Mouse (Mus musculus): ENCODE measurements around the gene Kif18b. TPM values are rescaled to one million over a fixed set of nuclear protein-coding genes. Genes with fewer than 3 reads are reported as not detected.
A peak's percentile ranks its signal among the peaks of the same experiment; 100 is the strongest.

Gene Kif18b
- polyA plus RNA-seq, 1 experiment from 2014 or later: 10.0 TPM

GRCm38 (mm10) chr11:102918077-102918476, 6.8 kb downstream of the Kif18b start:
- Histone ChIP-seq H3K27ac (ENCODE audit: low read length) (no peak overlapping the region), H3K9me3 (ENCODE audit: control insufficient read depth, low read depth, low read length) (no peaks in the 10 kb centered on the region), H3K4me2 (replicated peaks; ENCODE audit: low read depth, low read length) (no peak overlapping the region), H3K9ac (replicated peaks; ENCODE audit: low read depth, low read length) (no peak overlapping the region), H3K4me1 (ENCODE audit: control insufficient read depth, insufficient read depth, low read length) (peaks cover 9% of the 10 kb centered on the region; the same call in 1 of the 2 replicates), H3K4me3 (ENCODE audit: low read depth, low read length) (no peak overlapping the region), H3K36me3 (ENCODE audit: control insufficient read depth, insufficient read depth, low read length) (peaks cover 26% of the 10 kb centered on the region), H3K27me3 (ENCODE audit: control insufficient read depth, insufficient read depth, low read length) (no peaks in the 10 kb centered on the region)
- ATAC-seq (ENCODE audit: insufficient number of reproducible peaks, insufficient read depth, low FRiP score, low read depth): no peak
- WGBS: 90% methylated on average over 4 of the region's 4 CpGs

DNA sequence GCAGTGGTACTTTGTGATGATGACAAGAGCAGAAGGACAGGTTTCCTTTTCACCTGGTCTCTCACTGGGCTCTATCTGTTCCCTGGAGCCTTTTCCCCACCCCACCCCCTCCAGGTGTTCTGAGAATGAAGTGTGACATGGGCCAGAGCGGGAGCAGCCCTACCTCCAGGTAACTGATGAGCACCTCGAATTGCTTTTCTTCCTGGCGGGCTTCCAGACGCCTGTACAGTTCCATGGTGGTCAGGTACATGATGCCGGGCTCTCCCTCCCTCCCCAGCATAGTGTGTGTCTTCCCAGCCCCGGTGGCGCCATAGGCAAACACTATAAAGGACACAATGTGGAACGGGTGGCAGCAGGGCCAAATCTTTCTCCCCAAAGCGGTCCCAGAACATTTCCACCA, 9.5 kb downstream of the Kif18b start:
- no peaks in the 10 kb centered on the region for H3K4me1 ChIP-seq (ENCODE audit: control insufficient read depth, insufficient read depth, low read length)
- no peak for ATAC-seq (ENCODE audit: insufficient number of reproducible peaks, insufficient read depth, low FRiP score, low read depth)
- WGBS: 90% methylated on average over 9 of the region's 9 CpGs
- no peak overlapping the region for H3K27ac ChIP-seq (ENCODE audit: low read length)
- no peak overlapping the region for H3K9ac ChIP-seq (replicated peaks; ENCODE audit: low read depth, low read length)
- no peak overlapping the region for H3K4me3 ChIP-seq (ENCODE audit: low read depth, low read length)
- H3K27me3 ChIP-seq (ENCODE audit: control insufficient read depth, insufficient read depth, low read length): no peaks in the 10 kb centered on the region
- peaks cover 42% of the 10 kb centered on the region for H3K36me3 ChIP-seq (ENCODE audit: control insufficient read depth, insufficient read depth, low read length)
- H3K9me3 ChIP-seq (ENCODE audit: control insufficient read depth, low read depth, low read length): no peaks in the 10 kb centered on the region
- no peak overlapping the region for H3K4me2 ChIP-seq (replicated peaks; ENCODE audit: low read depth, low read length)

GRCm38 (mm10) chr11:102911376-102911775, 13.5 kb downstream of the Kif18b start:
- no peak overlapping the region for H3K4me2 ChIP-seq (replicated peaks; ENCODE audit: low read depth, low read length)
- H3K4me3 ChIP-seq (ENCODE audit: low read depth, low read length): no peak overlapping the region
- no peak for ATAC-seq (ENCODE audit: insufficient number of reproducible peaks, insufficient read depth, low FRiP score, low read depth)
- no peak overlapping the region for H3K27ac ChIP-seq (ENCODE audit: low read length)
- no peaks in the 10 kb centered on the region for H3K9me3 ChIP-seq (ENCODE audit: control insufficient read depth, low read depth, low read length)
- WGBS: 79% methylated on average over 7 of the region's 7 CpGs
- H3K4me1 ChIP-seq (ENCODE audit: control insufficient read depth, insufficient read depth, low read length): no peaks in the 10 kb centered on the region
- peaks cover 81% of the 10 kb centered on the region for H3K36me3 ChIP-seq (ENCODE audit: control insufficient read depth, insufficient read depth, low read length)
- no peak overlapping the region for H3K9ac ChIP-seq (replicated peaks; ENCODE audit: low read depth, low read length)
- no peaks in the 10 kb centered on the region for H3K27me3 ChIP-seq (ENCODE audit: control insufficient read depth, insufficient read depth, low read length)

- Histone ChIP-seq H3K27ac (ENCODE audit: low read length) (no peak overlapping the region), H3K9ac (replicated peaks; ENCODE audit: low read depth, low read length) (no peak overlapping the region), H3K4me3 (ENCODE audit: low read depth, low read length) (no peak overlapping the region), H3K36me3 (ENCODE audit: control insufficient read depth, insufficient read depth, low read length) (peaks cover 31% of the 10 kb centered on the region), H3K4me2 (replicated peaks; ENCODE audit: low read depth, low read length) (no peak overlapping the region), H3K4me1 (ENCODE audit: control insufficient read depth, insufficient read depth, low read length) (no peaks in the 10 kb centered on the region), H3K27me3 (ENCODE audit: control insufficient read depth, insufficient read depth, low read length) (no peaks in the 10 kb centered on the region), H3K9me3 (ENCODE audit: control insufficient read depth, low read depth, low read length) (no peaks in the 10 kb centered on the region)
- WGBS: 67% methylated on average over 7 of the region's 7 CpGs
- ATAC-seq (ENCODE audit: insufficient number of reproducible peaks, insufficient read depth, low FRiP score, low read depth): no peak
These were observed 21.3 kb downstream of the Kif18b start for GRCm38 (mm10) chr11:102903654-102904053.

- H3K9ac ChIP-seq (replicated peaks; ENCODE audit: low read depth, low read length): no peak overlapping the region
- no peaks in the 10 kb centered on the region for H3K27me3 ChIP-seq (ENCODE audit: control insufficient read depth, insufficient read depth, low read length)
- no peak overlapping the region for H3K4me2 ChIP-seq (replicated peaks; ENCODE audit: low read depth, low read length)
- H3K27ac ChIP-seq (ENCODE audit: low read length): no peak overlapping the region
- H3K9me3 ChIP-seq (ENCODE audit: control insufficient read depth, low read depth, low read length): no peaks in the 10 kb centered on the region
- no peak overlapping the region for H3K4me3 ChIP-seq (ENCODE audit: low read depth, low read length)
- no peak for ATAC-seq (ENCODE audit: insufficient number of reproducible peaks, insufficient read depth, low FRiP score, low read depth)
- peaks cover 17% of the 10 kb centered on the region; the same call in 1 of the 2 replicates for H3K36me3 ChIP-seq (ENCODE audit: control insufficient read depth, insufficient read depth, low read length)
- 83% methylated on average over 5 of the region's 5 CpGs for WGBS
- H3K4me1 ChIP-seq (ENCODE audit: control insufficient read depth, insufficient read depth, low read length): no peaks in the 10 kb centered on the region
These were observed 22.8 kb downstream of the Kif18b start for GRCm38 (mm10) chr11:102902107-102902506.

- no peak overlapping the region for H3K4me2 ChIP-seq (replicated peaks; ENCODE audit: low read depth, low read length)
- no peak overlapping the region for H3K27ac ChIP-seq (ENCODE audit: low read length)
- 69% methylated on average over 4 of the region's 4 CpGs for WGBS
- no peaks in the 10 kb centered on the region for H3K9me3 ChIP-seq (ENCODE audit: control insufficient read depth, low read depth, low read length)
- no peaks in the 10 kb centered on the region for H3K27me3 ChIP-seq (ENCODE audit: control insufficient read depth, insufficient read depth, low read length)
- no peaks in the 10 kb centered on the region for H3K4me1 ChIP-seq (ENCODE audit: control insufficient read depth, insufficient read depth, low read length)
- H3K9ac ChIP-seq (replicated peaks; ENCODE audit: low read depth, low read length): no peak overlapping the region
- peaks cover 9% of the 10 kb centered on the region; the same call in 1 of the 2 replicates for H3K36me3 ChIP-seq (ENCODE audit: control insufficient read depth, insufficient read depth, low read length)
- H3K4me3 ChIP-seq (ENCODE audit: low read depth, low read length): no peak overlapping the region
- no peak for ATAC-seq (ENCODE audit: insufficient number of reproducible peaks, insufficient read depth, low FRiP score, low read depth)
These were observed 23.7 kb downstream of the Kif18b start for GRCm38 (mm10) chr11:102901199-102901598.

- Histone ChIP-seq H3K9me3 (ENCODE audit: control insufficient read depth, low read depth, low read length) (no peaks in the 10 kb centered on the region), H3K27ac (ENCODE audit: low read length) (no peak within 1 kb of the TSS), H3K36me3 (ENCODE audit: control insufficient read depth, insufficient read depth, low read length) (peaks cover 7% of the 10 kb centered on the region; the same call in 1 of the 2 replicates), H3K4me1 (ENCODE audit: control insufficient read depth, insufficient read depth, low read length) (no peaks in the 10 kb centered on the region), H3K27me3 (ENCODE audit: control insufficient read depth, insufficient read depth, low read length) (no peaks in the 10 kb centered on the region), H3K4me2 (replicated peaks; ENCODE audit: low read depth, low read length) (no peak within 1 kb of the TSS), H3K4me3 (ENCODE audit: low read depth, low read length) (no peak within 1 kb of the TSS), H3K9ac (replicated peaks; ENCODE audit: low read depth, low read length) (no peak within 1 kb of the TSS)
- 12% methylated on average over 7 of the region's 7 CpGs for WGBS
- ATAC-seq (ENCODE audit: insufficient number of reproducible peaks, insufficient read depth, low FRiP score, low read depth): peak; percentile 29; the same call in 1 of the 2 replicates
These were observed 24.2 kb downstream of the Kif18b start, which contains the start of gene Gfap for GRCm38 (mm10) chr11:102900763-102901162. Gene Gfap (minus strand): TSS chr11:102900912.

- H3K9me3 ChIP-seq (ENCODE audit: control insufficient read depth, low read depth, low read length): no peaks in the 10 kb centered on the region
- H3K4me3 ChIP-seq (ENCODE audit: low read depth, low read length): no peak overlapping the region
- no peak overlapping the region for H3K4me2 ChIP-seq (replicated peaks; ENCODE audit: low read depth, low read length)
- no peaks in the 10 kb centered on the region for H3K36me3 ChIP-seq (ENCODE audit: control insufficient read depth, insufficient read depth, low read length)
- no peak overlapping the region for H3K9ac ChIP-seq (replicated peaks; ENCODE audit: low read depth, low read length)
- 0 out of 2 replicates have a peak, but pooled peaks cover 1% of the 10 kb centered on the region for H3K4me1 ChIP-seq (ENCODE audit: control insufficient read depth, insufficient read depth, low read length)
- no peaks in the 10 kb centered on the region for H3K27me3 ChIP-seq (ENCODE audit: control insufficient read depth, insufficient read depth, low read length)
- no peak for ATAC-seq (ENCODE audit: insufficient number of reproducible peaks, insufficient read depth, low FRiP score, low read depth)
- no peak overlapping the region for H3K27ac ChIP-seq (ENCODE audit: low read length)
- WGBS: 74% methylated on average over 9 of the region's 9 CpGs
These were observed 26.5 kb downstream of the Kif18b start for GRCm38 (mm10) chr11:102898408-102898807.

- Histone ChIP-seq H3K9ac (replicated peaks; ENCODE audit: low read depth, low read length) (no peak overlapping the region), H3K9me3 (ENCODE audit: control insufficient read depth, low read depth, low read length) (no peaks in the 10 kb centered on the region), H3K27ac (ENCODE audit: low read length) (no peak overlapping the region), H3K4me3 (ENCODE audit: low read depth, low read length) (no peak overlapping the region), H3K27me3 (ENCODE audit: control insufficient read depth, insufficient read depth, low read length) (no peaks in the 10 kb centered on the region), H3K4me2 (replicated peaks; ENCODE audit: low read depth, low read length) (no peak overlapping the region), H3K4me1 (ENCODE audit: control insufficient read depth, insufficient read depth, low read length) (0 out of 2 replicates have a peak, but pooled peaks cover 3% of the 10 kb centered on the region), H3K36me3 (ENCODE audit: control insufficient read depth, insufficient read depth, low read length) (no peaks in the 10 kb centered on the region)
- WGBS: 77% methylated on average over 20 of the region's 20 CpGs
- no peak for ATAC-seq (ENCODE audit: insufficient number of reproducible peaks, insufficient read depth, low FRiP score, low read depth)
These were observed 28.3 kb downstream of the Kif18b start for GRCm38 (mm10) chr11:102896641-102897040.

All from stomach, embryonic 14.5 days (tissue).